Mouse (Mus musculus): Measurements from ENCODE around the gene Lrrc4. TPM values are rescaled to one million over a fixed set of nuclear protein-coding genes. Genes with fewer than 3 reads are reported as not detected.
A peak's percentile ranks its signal among the peaks of the same experiment; 100 is the strongest.

Lrrc4 gene
- total and polyA plus RNA-seq, 3 experiments, result 0.11 TPM; not detected in 2

DNA sequence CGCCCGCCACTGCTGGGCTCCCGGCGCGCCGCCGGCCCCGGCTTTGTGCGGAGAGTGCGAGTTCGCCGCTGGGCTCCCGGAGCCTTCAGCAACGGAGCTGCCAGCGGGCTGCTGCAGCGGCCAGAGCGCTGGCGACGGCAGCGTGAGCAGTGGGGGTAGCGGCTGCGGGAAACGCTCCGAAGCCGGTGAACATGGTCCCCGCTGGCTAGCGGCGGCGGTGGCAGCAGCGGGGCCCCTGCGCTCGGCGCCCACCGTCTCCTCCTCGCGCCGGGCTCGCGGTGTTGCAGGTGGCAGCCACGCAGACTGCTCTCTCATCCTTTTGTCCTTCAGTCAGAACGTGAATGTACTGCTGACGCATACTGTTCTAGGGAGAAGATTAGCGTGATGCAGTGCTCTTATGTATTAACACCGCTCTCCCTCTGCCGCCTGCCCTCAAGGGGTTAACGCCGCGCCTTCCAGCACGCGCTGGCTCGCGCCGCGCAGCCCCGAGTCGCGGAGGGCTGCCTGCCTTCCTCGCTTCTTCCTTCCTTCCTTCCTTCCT is 1.3 kb upstream of the Lrrc4 start:
- Histone ChIP-seq H3K27me3 (ENCODE audit: insufficient read depth, low read length) (no peaks in the 10 kb centered on the region), H3K36me3 (replicated peaks) (peaks cover 69% of the 10 kb centered on the region), H3K4me3 (ENCODE audit: low read depth, low read length) (peak overlapping the region; percentile 13; the same call in 1 of the 2 replicates), H3K9me3 (replicated peaks) (peaks cover 35% of the 10 kb centered on the region), H3K4me1 (ENCODE audit: insufficient read depth, low read depth, low read length) (no peaks in the 10 kb centered on the region)
- ATAC-seq (ENCODE audit: extremely low read depth, insufficient number of reproducible peaks, low FRiP score, poor library complexity, severe bottlenecking), result no peak
- no peak for DNase-seq (ENCODE audit: low spot score)
- TF ChIP-seq POLR2AphosphoS5 (IDR thresholded peaks at IDR 0.05; ENCODE audit: insufficient replicate concordance, low read depth, low read length) (no peak), CTCF (IDR thresholded peaks at IDR 0.05; ENCODE audit: low read depth, low read length) (no peak), TAL1 (conservative IDR thresholded peaks at IDR 0.05; ENCODE audit: low read depth, low read length) (no peak), GATA1 (IDR thresholded peaks at IDR 0.05; ENCODE audit: borderline replicate concordance, low read length) (no peak), GATA2 (IDR thresholded peaks at IDR 0.05; ENCODE audit: borderline replicate concordance, low read depth, low read length) (no peak)

DNA sequence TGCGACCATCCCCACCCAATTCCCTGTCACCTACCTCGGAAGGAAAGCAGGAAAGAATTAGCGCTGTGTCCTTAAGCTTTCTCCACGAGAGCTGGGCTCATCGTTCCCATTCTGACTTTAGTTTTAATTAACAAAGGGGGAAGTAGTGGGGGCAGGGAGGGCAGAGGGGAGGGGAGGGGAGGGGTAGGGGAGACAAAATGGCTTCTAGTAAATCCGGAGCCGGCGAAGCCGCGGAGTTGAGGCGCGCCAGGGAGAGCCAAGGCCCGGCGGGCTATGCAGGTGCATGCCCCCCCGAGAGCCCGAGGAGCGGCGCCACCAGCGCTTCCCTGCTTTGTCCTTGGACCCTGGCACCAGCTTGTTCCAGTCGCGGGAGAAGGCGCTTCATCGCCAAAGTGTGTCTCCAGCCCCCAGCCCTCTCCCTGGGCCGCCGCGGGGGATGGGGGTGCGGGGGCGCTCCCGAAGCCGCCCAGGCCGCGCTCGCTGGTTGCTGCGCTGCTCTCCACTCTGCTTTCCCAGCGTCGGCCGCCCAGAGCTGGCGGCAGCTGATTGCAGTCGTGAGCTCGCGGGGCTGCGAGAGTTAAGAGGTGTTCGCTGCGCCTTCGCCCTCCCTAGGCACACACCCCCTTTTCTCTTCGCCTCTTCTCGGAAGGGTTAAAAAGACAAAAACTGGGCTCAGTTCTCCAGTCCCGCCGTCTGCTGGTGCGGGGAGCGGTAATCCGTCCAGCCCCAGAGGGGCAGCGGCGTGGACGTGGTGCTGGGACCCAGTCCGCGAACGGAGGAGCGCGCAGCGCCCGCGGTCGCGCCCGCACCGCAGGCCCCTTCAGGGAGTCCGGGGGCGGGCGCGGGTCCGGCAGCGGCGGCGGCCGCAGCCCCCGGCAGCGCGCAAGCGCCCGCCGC is 555 bp upstream of the Lrrc4 start:
- no peak for TF ChIP-seq POLR2AphosphoS5 (IDR thresholded peaks at IDR 0.05; ENCODE audit: insufficient replicate concordance, low read depth, low read length)
- no peak for TF ChIP-seq CTCF (IDR thresholded peaks at IDR 0.05; ENCODE audit: low read depth, low read length)
- no peak for TF ChIP-seq GATA2 (IDR thresholded peaks at IDR 0.05; ENCODE audit: borderline replicate concordance, low read depth, low read length)
- H3K4me3 ChIP-seq (ENCODE audit: low read depth, low read length), result no peak overlapping the region; the same call in 1 of the 2 replicates
- peaks cover 75% of the 10 kb centered on the region for H3K36me3 ChIP-seq (replicated peaks)
- H3K9me3 ChIP-seq (replicated peaks), result peaks cover 35% of the 10 kb centered on the region
- no peak for ATAC-seq (ENCODE audit: extremely low read depth, insufficient number of reproducible peaks, low FRiP score, poor library complexity, severe bottlenecking)
- no peaks in the 10 kb centered on the region for H3K27me3 ChIP-seq (ENCODE audit: insufficient read depth, low read length)
- no peak for DNase-seq (ENCODE audit: low spot score)
- no peaks in the 10 kb centered on the region for H3K4me1 ChIP-seq (ENCODE audit: insufficient read depth, low read depth, low read length)

DNA sequence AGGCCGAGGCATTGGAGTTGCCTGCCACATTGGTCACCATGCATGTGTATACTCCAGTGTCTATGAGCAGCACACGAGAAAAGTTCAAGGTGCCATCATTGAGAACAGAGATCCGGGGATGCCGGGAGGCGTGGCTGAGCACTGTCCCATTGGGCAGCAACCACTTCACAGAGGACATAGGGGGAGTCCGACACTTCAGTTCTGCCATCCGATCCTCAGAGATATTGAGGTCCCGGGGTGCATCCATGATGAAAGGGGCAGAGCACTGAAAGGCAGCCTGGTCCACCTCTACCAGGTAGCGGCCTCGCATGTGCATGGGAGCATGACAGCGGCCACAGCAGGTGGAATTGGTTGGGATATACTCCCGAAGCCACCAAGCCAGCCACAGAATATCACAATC is 1.2 kb downstream of the Lrrc4 start:
- no peaks in the 10 kb centered on the region for H3K27me3 ChIP-seq (ENCODE audit: insufficient read depth, low read length)
- no peak for TF ChIP-seq GATA1 (IDR thresholded peaks at IDR 0.05; ENCODE audit: borderline replicate concordance, low read length)
- TF ChIP-seq POLR2AphosphoS5 (IDR thresholded peaks at IDR 0.05; ENCODE audit: insufficient replicate concordance, low read depth, low read length), result no peak
- no peak for ATAC-seq (ENCODE audit: extremely low read depth, insufficient number of reproducible peaks, low FRiP score, poor library complexity, severe bottlenecking)
- H3K9me3 ChIP-seq (replicated peaks), result peaks cover 35% of the 10 kb centered on the region
- H3K36me3 ChIP-seq (replicated peaks), result peaks cover 89% of the 10 kb centered on the region
- no peaks in the 10 kb centered on the region for H3K4me1 ChIP-seq (ENCODE audit: insufficient read depth, low read depth, low read length)
- H3K4me3 ChIP-seq (ENCODE audit: low read depth, low read length), result no peak overlapping the region
- DNase-seq (ENCODE audit: low spot score), result no peak

DNA sequence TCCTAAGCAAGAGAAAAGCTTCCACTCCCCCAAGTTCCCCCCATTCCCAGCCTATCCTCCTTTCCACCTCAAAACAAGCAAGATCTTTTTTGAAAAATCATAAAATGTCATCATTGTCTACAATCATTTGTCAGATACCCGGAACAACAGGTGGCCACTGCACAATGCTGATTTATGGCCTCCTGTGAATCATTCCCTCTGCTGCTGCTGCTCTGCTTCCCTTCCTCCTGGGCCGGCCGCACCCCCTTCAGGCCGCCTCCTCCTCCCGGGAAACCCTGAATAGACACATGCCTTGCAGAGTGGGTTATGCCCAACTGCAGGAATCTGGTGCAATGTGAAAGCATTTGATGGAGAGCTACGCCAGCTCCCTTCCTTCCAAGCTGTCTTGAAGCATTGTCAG is 3.0 kb downstream of the Lrrc4 start:
- TF ChIP-seq POLR2AphosphoS5 (IDR thresholded peaks at IDR 0.05; ENCODE audit: insufficient replicate concordance, low read depth, low read length), result no peak
- TF ChIP-seq GATA2 (IDR thresholded peaks at IDR 0.05; ENCODE audit: borderline replicate concordance, low read depth, low read length), result no peak
- no peak for TF ChIP-seq CTCF (IDR thresholded peaks at IDR 0.05; ENCODE audit: low read depth, low read length)
- no peak for TF ChIP-seq TAL1 (conservative IDR thresholded peaks at IDR 0.05; ENCODE audit: low read depth, low read length)
- no peak for TF ChIP-seq GATA1 (IDR thresholded peaks at IDR 0.05; ENCODE audit: borderline replicate concordance, low read length)
- DNase-seq (ENCODE audit: low spot score), result no peak

DNA sequence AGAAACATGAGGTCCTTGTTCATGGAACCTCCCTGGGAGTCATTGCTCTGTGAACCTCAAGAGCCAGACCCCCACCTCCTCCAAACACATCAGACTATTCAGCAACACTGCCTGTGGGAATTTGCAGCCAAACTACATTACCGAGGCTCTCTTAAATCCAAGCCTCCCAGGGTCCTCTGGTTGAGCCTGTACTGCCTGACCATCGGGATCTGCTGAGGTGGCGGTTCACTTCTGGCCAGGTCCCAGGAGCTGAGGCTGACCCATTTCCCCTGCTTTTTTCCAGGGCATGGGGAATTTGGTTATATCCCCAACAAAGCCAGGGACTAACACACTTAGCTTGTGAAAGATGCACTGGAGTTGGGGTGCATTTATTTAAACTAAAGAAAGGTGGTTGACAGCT is 4.0 kb downstream of the Lrrc4 start:
- no peak for ATAC-seq (ENCODE audit: extremely low read depth, insufficient number of reproducible peaks, low FRiP score, poor library complexity, severe bottlenecking)
- H3K4me3 ChIP-seq (ENCODE audit: low read depth, low read length), result no peak overlapping the region
- no peaks in the 10 kb centered on the region for H3K4me1 ChIP-seq (ENCODE audit: insufficient read depth, low read depth, low read length)
- DNase-seq (ENCODE audit: low spot score), result no peak
- H3K9me3 ChIP-seq (replicated peaks), result peaks cover 30% of the 10 kb centered on the region
- no peaks in the 10 kb centered on the region for H3K27me3 ChIP-seq (ENCODE audit: insufficient read depth, low read length)
- TF ChIP-seq GATA2 (IDR thresholded peaks at IDR 0.05; ENCODE audit: borderline replicate concordance, low read depth, low read length), result no peak
- no peak for TF ChIP-seq TAL1 (conservative IDR thresholded peaks at IDR 0.05; ENCODE audit: low read depth, low read length)
- no peak for TF ChIP-seq GATA1 (IDR thresholded peaks at IDR 0.05; ENCODE audit: borderline replicate concordance, low read length)
- TF ChIP-seq POLR2AphosphoS5 (IDR thresholded peaks at IDR 0.05; ENCODE audit: insufficient replicate concordance, low read depth, low read length), result no peak
- TF ChIP-seq CTCF (IDR thresholded peaks at IDR 0.05; ENCODE audit: low read depth, low read length), result no peak
- H3K36me3 ChIP-seq (replicated peaks), result peaks cover 78% of the 10 kb centered on the region

More for the DNA sequence above, 3.0 kb downstream of the Lrrc4 start:
- H3K4me1 ChIP-seq (ENCODE audit: insufficient read depth, low read depth, low read length), result no peaks in the 10 kb centered on the region
- H3K36me3 ChIP-seq (replicated peaks), result peaks cover 82% of the 10 kb centered on the region
- ATAC-seq (ENCODE audit: extremely low read depth, insufficient number of reproducible peaks, low FRiP score, poor library complexity, severe bottlenecking), result no peak
- no peak overlapping the region for H3K4me3 ChIP-seq (ENCODE audit: low read depth, low read length)
- no peaks in the 10 kb centered on the region for H3K27me3 ChIP-seq (ENCODE audit: insufficient read depth, low read length)
- H3K9me3 ChIP-seq (replicated peaks), result peaks cover 35% of the 10 kb centered on the region

DNA sequence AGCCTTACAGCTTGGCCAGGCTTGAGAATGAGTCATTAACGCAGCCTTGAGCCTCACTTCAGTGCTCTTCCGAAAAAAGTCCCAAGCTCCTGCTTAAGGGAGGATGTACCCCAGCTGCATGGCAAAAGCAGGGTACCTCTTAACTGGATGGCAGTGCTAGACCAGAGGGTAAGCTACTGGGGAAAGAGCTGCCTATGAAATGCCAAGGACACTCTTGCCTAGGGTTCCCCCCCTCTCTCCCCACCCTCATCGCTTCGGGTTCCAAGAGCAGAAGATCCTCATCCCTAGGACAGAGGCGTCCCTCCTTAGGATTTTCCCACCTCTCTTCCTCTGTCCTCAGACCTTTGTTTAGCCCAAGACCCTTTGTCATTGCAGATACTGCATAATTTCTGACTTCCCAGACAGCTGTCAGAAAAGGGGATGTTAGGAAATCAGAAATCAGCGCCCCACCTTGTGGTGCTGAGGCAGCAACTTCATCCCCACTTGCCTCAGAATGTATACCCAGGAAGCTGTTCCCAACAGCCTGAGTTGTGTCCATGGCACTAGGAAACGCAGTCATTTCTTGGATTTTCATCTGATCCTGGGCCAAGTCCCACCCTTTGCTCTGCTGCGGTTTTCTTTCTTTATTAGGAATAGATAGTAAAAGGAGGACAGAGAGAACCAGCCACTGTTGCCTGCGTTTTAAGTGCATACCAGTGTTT is 4.7 kb downstream of the Lrrc4 start:
- ATAC-seq (ENCODE audit: extremely low read depth, insufficient number of reproducible peaks, low FRiP score, poor library complexity, severe bottlenecking), result no peak
- peaks cover 75% of the 10 kb centered on the region for H3K36me3 ChIP-seq (replicated peaks)

More for the DNA sequence above, 4.7 kb downstream of the Lrrc4 start:
- H3K27me3 ChIP-seq (ENCODE audit: insufficient read depth, low read length), result no peaks in the 10 kb centered on the region
- no peak overlapping the region for H3K4me3 ChIP-seq (ENCODE audit: low read depth, low read length)
- TF ChIP-seq GATA2 (IDR thresholded peaks at IDR 0.05; ENCODE audit: borderline replicate concordance, low read depth, low read length) (no peak), CTCF (IDR thresholded peaks at IDR 0.05; ENCODE audit: low read depth, low read length) (no peak), GATA1 (IDR thresholded peaks at IDR 0.05; ENCODE audit: borderline replicate concordance, low read length) (no peak), TAL1 (conservative IDR thresholded peaks at IDR 0.05; ENCODE audit: low read depth, low read length) (no peak), POLR2AphosphoS5 (IDR thresholded peaks at IDR 0.05; ENCODE audit: insufficient replicate concordance, low read depth, low read length) (no peak)
- H3K9me3 ChIP-seq (replicated peaks), result peaks cover 23% of the 10 kb centered on the region
- H3K4me1 ChIP-seq (ENCODE audit: insufficient read depth, low read depth, low read length), result no peaks in the 10 kb centered on the region
- no peak for DNase-seq (ENCODE audit: low spot score)
